Mouse (Mus musculus): ENCODE data around the gene Metap1.

The Metap1 gene

GRCm38 (mm10) chr3:138415121-138415690 lies 74.1 kb downstream of the Metap1 start, which contains the start of gene Adh4:
Gene Adh4 (plus strand): TSS chr3:138415466.
- in situ Hi-C loops (cut with MboI; ENCODE audit: unreplicated experiment in 2 of 2) = loop anchor here (5.0 to 25.0 kb wide), 2 partner anchors 178 to 628 kb away; no protein-coding TSS in a partner anchor

- in situ Hi-C loops (cut with MboI; ENCODE audit: unreplicated experiment in 2 of 2) = loop anchor here in 1 of 2 experiments (25.0 kb wide), 1 partner anchor 623 kb away; no protein-coding TSS in a partner anchor
These were observed 79.1 kb downstream of the Metap1 start for GRCm38 (mm10) chr3:138410211-138410610.

DNA sequence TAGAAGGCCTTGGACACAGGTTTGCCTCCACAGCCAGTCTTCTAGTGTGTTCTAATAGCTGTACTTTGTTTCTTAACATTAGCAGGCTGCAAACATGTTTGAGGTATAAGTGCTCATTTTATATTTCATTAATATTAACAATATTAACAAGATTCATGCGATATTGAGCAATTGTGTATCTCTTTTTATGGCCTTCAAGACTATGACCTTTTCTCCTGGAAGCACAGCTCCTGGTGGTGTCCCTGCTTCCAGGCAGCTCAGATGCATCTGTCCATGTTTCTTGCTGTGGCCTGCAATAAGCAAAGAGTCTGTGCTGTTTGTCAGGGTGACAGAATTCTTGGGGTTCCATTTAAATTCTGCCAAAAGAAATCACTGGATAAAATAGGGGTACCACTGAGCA lies 79.7 kb downstream of the Metap1 start:
- in situ Hi-C loops (cut with MboI; ENCODE audit: unreplicated experiment in 2 of 2) = loop anchor here in 1 of 2 experiments (25.0 kb wide), 1 partner anchor 622 kb away; no protein-coding TSS in a partner anchor

Measured in v-Abl transformed pro-B cells (cell line).